Mouse (Mus musculus): ENCODE results near the gene Usp46.

DNA sequence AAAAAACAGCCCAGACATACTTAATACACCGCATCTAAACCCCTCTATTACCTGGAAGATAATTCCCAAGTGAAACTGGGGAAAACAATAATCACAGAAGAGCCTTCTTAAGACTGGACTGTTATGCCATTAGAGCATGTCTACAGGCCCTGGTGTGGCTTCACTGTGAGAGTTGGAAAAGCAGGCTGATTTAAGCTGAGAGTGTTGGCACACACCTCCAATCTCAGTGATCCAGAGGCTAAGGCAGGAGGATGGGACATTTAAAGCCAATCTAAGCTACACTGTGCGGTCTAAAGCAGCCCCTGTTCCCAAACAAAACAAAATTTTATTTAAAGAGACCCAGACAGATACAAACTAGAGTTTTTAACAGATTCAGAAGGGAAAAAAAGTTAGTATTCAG lies 62.3 kb downstream of the Usp46 start:
- TF ChIP-seq MAFK (IDR thresholded peaks at IDR 0.05; ENCODE audit: insufficient read depth, low read depth, low read length) (no peak), ZNF384 (IDR thresholded peaks at IDR 0.05; ENCODE audit: low read depth, low read length) (no peak), ZC3H11A (IDR thresholded peaks at IDR 0.05; ENCODE audit: borderline replicate concordance, low read depth, low read length) (no peak), HCFC1 (IDR thresholded peaks at IDR 0.05; ENCODE audit: borderline replicate concordance, insufficient read depth, low read length) (no peak)
